Mouse (Mus musculus) gastrocnemius, adult 8-10 months (tissue): ENCODE measurements around the gene Cbx7. TPM values are rescaled to one million over a fixed set of nuclear protein-coding genes. Genes with fewer than 3 reads are reported as not detected.
A peak's percentile ranks its signal among the peaks of the same experiment; 100 is the strongest.

ENCODE experiments used
- DNase-seq, 2 experiments: peaks; one replicate each; pipeline ENCODE4 v3.0.0; 2022; ENCODE audit warnings: low spot score in 2 of 2
- total RNA-seq, 4 experiments: library from RNA; stranded (reverse); gene quantifications; 2 replicates each; pipeline ENCODE4 v1.2.4; 2022

Gene Cbx7
- total RNA-seq, result 10 to 100 TPM; 19.1 to 26.4 (median 20.8) TPM

- DNase-seq, result no peak
Measured at GRCm38 (mm10) chr15:79970940-79971339, at the start of gene Cbx7. Gene Cbx7, minus strand, starts transcription at chr15:79971119.

DNA sequence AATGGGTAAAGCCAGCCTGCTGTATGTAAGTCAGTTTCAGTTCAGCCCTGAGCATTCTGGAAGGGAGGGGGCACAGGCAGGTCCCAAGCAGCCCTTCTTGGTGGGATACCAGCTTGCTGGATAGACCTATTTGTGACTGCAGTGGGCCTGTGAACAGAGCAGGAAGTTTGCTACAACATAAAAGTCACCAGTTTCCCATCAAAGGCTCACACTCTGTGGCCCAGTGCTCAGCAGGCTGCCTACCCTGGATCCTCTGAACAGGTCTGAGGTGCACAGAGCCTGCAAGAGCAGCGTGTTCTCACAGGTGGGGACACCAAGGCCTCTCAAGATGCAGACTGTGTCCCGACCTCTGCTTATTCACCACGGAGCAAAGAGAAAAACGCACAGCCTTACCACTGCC, 49.6 kb upstream of the Cbx7 start:
- DNase-seq, result no peak

DNA sequence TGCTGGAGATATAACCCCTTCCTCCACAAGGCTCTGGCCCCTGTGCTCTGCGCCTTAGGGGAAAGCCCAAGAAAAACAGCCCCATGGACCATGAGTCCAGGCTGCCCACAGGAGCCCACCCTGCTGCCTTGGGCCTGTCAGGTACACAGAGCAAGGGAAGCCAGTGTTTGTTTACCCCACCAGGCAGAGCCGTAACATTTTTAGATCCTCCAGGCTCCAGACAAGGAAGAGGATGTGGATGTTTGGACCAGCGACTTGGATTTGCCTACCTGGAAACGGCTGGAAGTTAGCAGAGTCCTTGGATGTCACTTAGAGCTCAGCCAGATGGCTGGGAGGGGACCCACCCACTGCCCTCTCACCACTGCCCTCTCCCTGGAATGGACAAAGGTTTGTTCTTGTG, 48.7 kb upstream of the Cbx7 start:
- no peak for DNase-seq

GRCm38 (mm10) chr15:80019220-80019619, 48.3 kb upstream of the Cbx7 start:
- no peak for DNase-seq

DNA sequence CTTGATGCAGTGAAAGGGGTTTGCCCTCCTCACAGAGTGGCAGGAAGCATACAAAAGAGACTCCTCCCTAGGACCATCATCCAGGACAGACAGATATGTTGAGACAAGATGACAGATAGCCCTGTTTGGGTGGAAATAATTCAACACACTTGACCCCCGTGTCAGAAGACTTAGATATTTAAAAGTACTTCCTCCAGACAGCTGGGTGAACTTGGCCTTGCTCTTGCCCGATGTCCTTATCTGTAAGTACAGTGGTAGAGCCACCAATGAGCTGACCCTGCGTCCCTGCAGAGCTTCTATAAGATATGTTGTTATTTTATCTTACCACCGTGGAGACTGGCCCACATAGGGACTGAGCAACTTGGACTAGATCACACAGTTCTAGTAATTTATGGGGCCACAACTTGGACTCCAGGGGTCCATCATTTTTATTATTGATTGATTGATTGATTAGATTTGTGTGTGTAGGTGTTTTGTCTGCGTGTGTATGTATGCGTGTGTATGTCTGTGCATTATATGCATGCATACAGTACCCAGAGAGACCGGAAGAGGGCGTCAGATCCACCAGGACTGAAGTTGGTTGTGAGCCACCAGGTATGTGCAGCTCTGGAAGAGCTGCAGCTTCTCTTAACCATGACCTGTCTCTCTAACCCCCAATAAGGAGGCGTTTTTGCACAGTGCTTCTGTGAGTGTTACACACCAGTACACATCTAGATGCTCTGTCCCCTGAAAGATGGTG, 45.8 kb upstream of the Cbx7 start:
- no peak for DNase-seq

DNA sequence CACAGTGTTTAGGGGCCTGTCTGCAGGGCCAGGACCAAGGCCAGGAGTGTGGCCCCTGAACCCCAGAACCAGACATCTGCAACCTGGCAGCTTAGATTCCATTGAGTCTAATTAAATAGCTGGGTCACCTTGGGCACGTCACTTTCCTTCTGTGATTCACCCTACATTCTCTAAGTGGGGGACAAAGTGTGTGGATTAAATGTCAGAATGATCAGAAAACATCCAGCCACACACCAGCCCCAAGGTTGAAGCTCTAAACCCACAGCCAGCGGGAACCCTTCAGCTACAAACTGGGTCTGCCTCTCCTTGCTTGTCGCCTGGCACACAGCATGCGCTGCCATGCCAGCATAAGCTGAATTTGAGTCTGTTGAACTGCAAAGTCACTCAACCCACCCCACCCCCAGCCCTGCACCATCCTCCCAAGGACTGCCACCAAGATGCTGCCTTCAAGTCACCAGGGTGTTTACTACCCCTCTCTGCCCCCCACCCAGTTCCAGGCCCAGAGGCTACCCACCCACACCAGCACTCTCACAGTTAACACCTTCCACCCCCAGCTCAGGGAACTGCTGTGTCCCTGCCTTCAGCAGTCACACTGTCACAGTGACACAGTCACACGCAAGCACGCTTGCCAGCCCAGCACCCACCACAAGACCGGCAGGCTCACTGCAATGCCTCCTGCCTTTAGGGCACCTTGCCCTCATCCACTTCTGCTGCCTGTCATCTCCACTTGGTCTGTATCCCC, 44.5 kb upstream of the Cbx7 start:
- DNase-seq, result no peak

- peak in 1 of 2 experiments; percentile 51 for DNase-seq
Measured at GRCm38 (mm10) chr15:80014321-80015210, 43.6 kb upstream of the Cbx7 start, which contains the start of gene Pdgfb. Gene Pdgfb, minus strand, starts transcription at chr15:80014977.

- no peak for DNase-seq
Measured at GRCm38 (mm10) chr15:80014031-80014320, 43.1 kb upstream of the Cbx7 start.

GRCm38 (mm10) chr15:80013256-80014030, 42.5 kb upstream of the Cbx7 start:
- DNase-seq, result no peak

DNA sequence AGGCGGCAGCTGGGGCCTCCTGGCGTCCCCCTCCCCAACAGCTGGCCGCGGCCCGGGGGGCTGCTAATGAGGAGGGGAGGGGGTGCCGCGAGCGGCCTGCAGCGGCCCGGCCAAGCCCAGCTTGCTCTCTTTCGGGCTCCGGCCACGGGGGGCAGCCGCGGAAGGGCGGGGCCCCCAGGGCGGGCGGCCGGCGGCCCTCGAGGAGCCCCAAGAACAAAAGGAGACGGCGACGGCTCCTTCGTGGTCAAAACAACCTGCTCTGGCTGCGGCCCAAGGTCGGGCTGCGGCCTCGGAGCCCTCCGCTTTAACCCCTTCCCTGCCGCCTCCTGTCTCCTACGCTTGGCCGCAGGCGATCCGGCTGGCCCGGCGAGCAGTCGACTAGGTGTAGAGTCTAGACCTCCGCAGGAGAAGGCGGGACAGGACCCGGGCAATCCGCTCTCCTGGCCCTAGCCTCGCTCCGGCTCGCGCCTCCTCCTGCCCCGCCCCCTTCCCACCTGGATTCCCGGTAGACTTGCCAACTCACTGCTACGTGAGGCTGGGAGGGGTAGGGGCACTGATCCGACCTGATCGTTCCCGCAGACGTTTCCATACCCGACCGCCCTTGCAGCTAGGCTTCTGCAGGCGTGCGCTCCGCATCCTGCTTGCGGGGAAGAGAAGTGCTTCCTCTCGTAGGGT, 41.7 kb upstream of the Cbx7 start:
- DNase-seq, result peak in 1 of 2 experiments; percentile 44

GRCm38 (mm10) chr15:80011778-80012526, 41.0 kb upstream of the Cbx7 start:
- no peak for DNase-seq

GRCm38 (mm10) chr15:80011194-80011593, 40.3 kb upstream of the Cbx7 start:
- DNase-seq, result no peak

DNA sequence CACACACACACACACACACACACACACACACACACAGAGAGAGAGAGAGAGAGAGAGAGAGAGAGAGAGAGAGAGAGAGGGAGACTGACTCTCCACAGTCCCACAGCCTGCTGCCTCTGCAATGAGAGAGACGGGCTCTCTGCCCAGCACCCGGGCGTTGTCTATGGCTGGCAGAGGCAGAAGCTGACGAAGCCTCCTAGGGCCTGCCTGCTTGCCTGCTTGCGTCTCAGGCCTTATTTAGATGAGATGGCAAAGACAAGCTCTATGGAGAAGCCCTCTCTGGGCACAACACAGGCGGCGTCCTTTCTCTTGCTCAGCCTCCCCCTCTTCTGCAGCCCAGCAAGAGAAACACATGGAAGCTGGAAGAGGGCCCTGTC, 39.3 kb upstream of the Cbx7 start:
- DNase-seq, result peak; percentile 72 to 79

- DNase-seq, result peak in 1 of 2 experiments; percentile 54
Measured at GRCm38 (mm10) chr15:80009421-80010181, 38.7 kb upstream of the Cbx7 start.

DNA sequence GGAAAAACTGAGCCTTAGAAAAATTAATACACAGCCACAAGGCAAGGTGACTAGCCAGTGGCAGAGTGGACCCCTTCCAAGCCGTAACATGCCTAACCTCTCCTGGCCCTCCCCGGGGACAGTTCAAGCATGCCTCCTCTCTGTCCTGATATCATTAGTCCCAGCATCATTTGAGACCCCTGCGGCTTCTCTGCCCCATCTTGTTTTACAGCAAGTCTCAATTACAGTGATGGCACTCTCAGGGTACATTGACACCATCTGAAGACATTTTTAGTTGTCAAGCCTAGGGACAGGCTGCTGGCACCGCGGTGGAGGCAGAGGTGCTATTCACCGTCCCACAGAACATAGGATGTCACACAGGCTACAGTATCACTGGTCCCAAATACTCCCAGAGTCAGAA, 37.5 kb upstream of the Cbx7 start:
- DNase-seq, result peak in 1 of 2 experiments; percentile 11

GRCm38 (mm10) chr15:80006156-80006555, 35.2 kb upstream of the Cbx7 start:
- DNase-seq, result peak; percentile 54 to 66

DNA sequence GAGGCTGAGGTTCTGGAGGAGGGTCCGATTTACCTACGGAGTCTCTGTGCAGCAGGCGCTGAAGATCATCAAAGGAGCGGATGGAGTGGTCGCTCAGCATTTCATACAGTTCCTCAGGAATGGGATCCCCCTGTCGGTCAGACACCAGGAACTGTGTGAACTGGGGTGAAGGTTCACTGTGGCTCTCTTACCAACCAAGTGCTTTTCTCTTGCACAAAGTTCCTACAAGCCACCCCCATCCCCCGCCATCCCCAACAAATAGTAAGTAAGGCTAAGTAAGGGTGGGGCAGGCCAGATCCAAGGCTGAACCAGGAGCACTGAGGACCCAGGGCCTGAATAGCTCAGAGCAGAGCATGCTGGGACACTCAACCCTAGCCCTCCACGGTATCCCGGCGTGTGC, 34.5 kb upstream of the Cbx7 start:
- no peak for DNase-seq

DNA sequence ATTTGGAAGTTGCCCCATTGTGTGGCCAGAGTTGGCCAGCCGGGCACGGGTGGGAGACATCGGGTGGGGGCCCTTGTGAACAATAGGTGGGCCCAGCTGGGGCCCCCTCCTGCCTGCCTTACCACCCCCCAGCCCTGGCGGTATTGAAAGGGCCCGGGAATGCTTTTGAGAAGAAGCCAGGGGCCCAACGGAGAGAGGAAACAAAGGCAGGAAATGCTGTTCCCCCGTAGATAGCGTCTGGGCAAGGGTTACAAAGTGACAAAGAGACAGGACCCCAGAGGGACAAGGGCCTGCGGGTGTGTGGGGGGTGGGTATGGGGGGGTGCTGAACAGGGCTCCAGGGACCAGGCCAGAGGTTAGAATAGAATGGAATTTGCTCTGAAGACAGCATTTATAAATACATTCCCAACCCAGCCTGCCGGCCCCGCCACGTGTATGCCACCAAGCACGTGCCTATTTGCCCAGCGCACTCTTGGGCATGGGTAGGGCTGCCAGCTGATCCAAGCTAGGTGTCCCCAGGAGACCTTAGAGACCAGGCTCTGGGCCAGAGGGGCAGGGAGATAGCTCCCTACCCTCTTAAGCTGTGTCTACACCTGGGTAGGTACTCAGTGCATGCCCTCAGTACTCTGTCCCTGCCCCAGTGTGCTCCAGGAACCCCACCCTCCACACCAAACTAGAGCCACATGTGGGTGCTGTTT, 33.9 kb upstream of the Cbx7 start:
- no peak for DNase-seq

DNA sequence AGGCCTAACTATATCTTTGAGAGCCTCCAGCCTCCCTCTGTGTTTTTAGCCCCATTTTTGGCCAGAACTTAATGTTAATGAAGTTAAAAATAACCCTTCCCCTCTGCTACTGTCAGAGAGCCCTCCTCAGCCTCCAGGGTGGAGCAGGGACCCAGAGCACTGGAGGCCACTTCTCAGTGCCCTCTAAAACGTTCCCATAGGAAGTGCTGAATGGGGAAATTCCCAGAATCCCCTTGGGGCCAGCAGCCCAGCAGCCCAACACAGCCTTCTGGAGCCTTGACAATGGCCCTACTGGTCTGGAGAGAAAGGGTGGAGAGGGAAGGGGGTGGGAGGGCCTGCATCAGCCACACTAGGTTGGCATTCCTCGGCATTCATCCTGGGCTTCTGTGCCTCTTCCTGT, 32.7 kb upstream of the Cbx7 start:
- no peak for DNase-seq
